Mouse (Mus musculus) ES-Bruce4 (cell line): Measurements from ENCODE around the gene Tanc1.

ENCODE experiments used
- CTCF ChIP-seq: IDR thresholded peaks from one replicate; pipeline ENCODE4 v1.8.1; 2011; ENCODE audit warnings: low read depth, low read length
- EP300 ChIP-seq: IDR thresholded peaks from 2 replicates; pipeline ENCODE4 v1.6.1; 2011; ENCODE audit warnings: low read depth, low read length; ENCODE audit not compliant: insufficient read depth
- POLR2A ChIP-seq: IDR thresholded peaks from one replicate; pipeline ENCODE4 v1.8.1; 2011; ENCODE audit warnings: low read length; ENCODE audit not compliant: insufficient read depth

GRCm38 (mm10) chr2:59562696-59563095 is 49.1 kb upstream of the Tanc1 start:
- TF ChIP-seq CTCF (no peak), POLR2A (no peak), EP300 (no peak)
